Mouse (Mus musculus): ENCODE measurements around the gene Gm20532. TPM values are rescaled to one million over a fixed set of nuclear protein-coding genes. Genes with fewer than 3 reads are reported as not detected.

Gm20532 gene
- total and polyA plus RNA-seq, 2 experiments from 2014 or later = 0.25 TPM; not detected in 1

- no peak overlapping the region for H3K27ac ChIP-seq (ENCODE audit: low read depth, low read length)
- H3K36me3 ChIP-seq (ENCODE audit: insufficient read depth, low read length) = no peaks in the 10 kb centered on the region
- no peaks in the 10 kb centered on the region for H3K27me3 ChIP-seq (ENCODE audit: insufficient read depth, low read length)
- H3K4me1 ChIP-seq (ENCODE audit: insufficient read depth, low read length) = no peaks in the 10 kb centered on the region
- no peak overlapping the region for H3K4me2 ChIP-seq (ENCODE audit: low read depth, low read length, poor library complexity, severe bottlenecking)
- 34% methylated on average over 5 of the region's 5 CpGs for WGBS
- ATAC-seq (ENCODE audit: low FRiP score) (no peak), DNase-seq (ENCODE audit: low spot score) (no peak)
- no peak overlapping the region for H3K9ac ChIP-seq (replicated peaks; ENCODE audit: low read length, poor library complexity, severe bottlenecking)
- H3K9me3 ChIP-seq (ENCODE audit: low read length) = no peaks in the 10 kb centered on the region
- TF ChIP-seq CTCF (IDR thresholded peaks at IDR 0.05) = no peak
- no peak overlapping the region for H3K4me3 ChIP-seq (ENCODE audit: low read depth, low read length)
These were observed 11.6 kb upstream of the Gm20532 start for GRCm38 (mm10) chr2:26574862-26575261.

GRCm38 (mm10) chr2:26575378-26575777 is 11.1 kb upstream of the Gm20532 start:
- Histone ChIP-seq H3K4me2 (ENCODE audit: low read depth, low read length, poor library complexity, severe bottlenecking) (no peak overlapping the region), H3K36me3 (ENCODE audit: insufficient read depth, low read length) (no peaks in the 10 kb centered on the region), H3K4me1 (ENCODE audit: insufficient read depth, low read length) (no peaks in the 10 kb centered on the region), H3K27ac (ENCODE audit: low read depth, low read length) (no peak overlapping the region), H3K9me3 (ENCODE audit: low read length) (no peaks in the 10 kb centered on the region), H3K27me3 (ENCODE audit: insufficient read depth, low read length) (no peaks in the 10 kb centered on the region), H3K4me3 (ENCODE audit: low read depth, low read length) (no peak overlapping the region), H3K9ac (replicated peaks; ENCODE audit: low read length, poor library complexity, severe bottlenecking) (no peak overlapping the region)
- ATAC-seq (ENCODE audit: low FRiP score) (no peak), DNase-seq (ENCODE audit: low spot score) (no peak)
- WGBS = 90% methylated on average over 1 of the region's 1 CpGs
- no peak for TF ChIP-seq CTCF (IDR thresholded peaks at IDR 0.05)

- no peak overlapping the region for H3K27ac ChIP-seq (ENCODE audit: low read depth, low read length)
- ATAC-seq (ENCODE audit: low FRiP score) (no peak), DNase-seq (ENCODE audit: low spot score) (no peak)
- no peaks in the 10 kb centered on the region for H3K36me3 ChIP-seq (ENCODE audit: insufficient read depth, low read length)
- no peaks in the 10 kb centered on the region for H3K4me1 ChIP-seq (ENCODE audit: insufficient read depth, low read length)
- no peak overlapping the region for H3K4me3 ChIP-seq (ENCODE audit: low read depth, low read length)
- WGBS = 51% methylated on average over 4 of the region's 4 CpGs
- H3K4me2 ChIP-seq (ENCODE audit: low read depth, low read length, poor library complexity, severe bottlenecking) = no peak overlapping the region
- no peak overlapping the region for H3K9ac ChIP-seq (replicated peaks; ENCODE audit: low read length, poor library complexity, severe bottlenecking)
- no peaks in the 10 kb centered on the region for H3K27me3 ChIP-seq (ENCODE audit: insufficient read depth, low read length)
- no peaks in the 10 kb centered on the region for H3K9me3 ChIP-seq (ENCODE audit: low read length)
- TF ChIP-seq CTCF (IDR thresholded peaks at IDR 0.05) = no peak
These were observed 10.6 kb upstream of the Gm20532 start for GRCm38 (mm10) chr2:26575865-26576264.

- no peak overlapping the region for H3K9ac ChIP-seq (replicated peaks; ENCODE audit: low read length, poor library complexity, severe bottlenecking)
- H3K9me3 ChIP-seq (ENCODE audit: low read length) = no peaks in the 10 kb centered on the region
- no peaks in the 10 kb centered on the region for H3K27me3 ChIP-seq (ENCODE audit: insufficient read depth, low read length)
- 48% methylated on average over 4 of the region's 4 CpGs for WGBS
- no peak overlapping the region for H3K27ac ChIP-seq (ENCODE audit: low read depth, low read length)
- ATAC-seq (ENCODE audit: low FRiP score) (no peak), DNase-seq (ENCODE audit: low spot score) (no peak)
- no peak overlapping the region for H3K4me2 ChIP-seq (ENCODE audit: low read depth, low read length, poor library complexity, severe bottlenecking)
- no peak for TF ChIP-seq CTCF (IDR thresholded peaks at IDR 0.05)
- H3K36me3 ChIP-seq (ENCODE audit: insufficient read depth, low read length) = no peaks in the 10 kb centered on the region
- no peak overlapping the region for H3K4me3 ChIP-seq (ENCODE audit: low read depth, low read length)
- H3K4me1 ChIP-seq (ENCODE audit: insufficient read depth, low read length) = no peaks in the 10 kb centered on the region
These were observed 10.0 kb upstream of the Gm20532 start for GRCm38 (mm10) chr2:26576462-26576861.

GRCm38 (mm10) chr2:26578369-26578768 is 8.1 kb upstream of the Gm20532 start:
- WGBS = 47% methylated on average over 6 of the region's 6 CpGs
- ATAC-seq (ENCODE audit: low FRiP score) = no peak
- no peak overlapping the region for H3K4me3 ChIP-seq (ENCODE audit: low read depth, low read length)
- no peak overlapping the region for H3K4me2 ChIP-seq (ENCODE audit: low read depth, low read length, poor library complexity, severe bottlenecking)
- no peak for TF ChIP-seq CTCF (IDR thresholded peaks at IDR 0.05)
- no peak overlapping the region for H3K9ac ChIP-seq (replicated peaks; ENCODE audit: low read length, poor library complexity, severe bottlenecking)
- H3K4me1 ChIP-seq (ENCODE audit: insufficient read depth, low read length) = no peaks in the 10 kb centered on the region
- no peaks in the 10 kb centered on the region for H3K36me3 ChIP-seq (ENCODE audit: insufficient read depth, low read length)
- no peaks in the 10 kb centered on the region for H3K27me3 ChIP-seq (ENCODE audit: insufficient read depth, low read length)
- H3K27ac ChIP-seq (ENCODE audit: low read depth, low read length) = peak overlapping the region; percentile 27; the same call in 1 of the 2 replicates
- no peak for DNase-seq (ENCODE audit: low spot score)
- no peaks in the 10 kb centered on the region for H3K9me3 ChIP-seq (ENCODE audit: low read length)

- no peak for TF ChIP-seq CTCF (IDR thresholded peaks at IDR 0.05)
- H3K27me3 ChIP-seq (ENCODE audit: insufficient read depth, low read length) = no peaks in the 10 kb centered on the region
- no peak for DNase-seq (ENCODE audit: low spot score)
- WGBS = 90% methylated on average over 1 of the region's 1 CpGs
- H3K9me3 ChIP-seq (ENCODE audit: low read length) = no peaks in the 10 kb centered on the region
- peak within 1 kb of the TSS; percentile 27; the same call in 1 of the 2 replicates for H3K27ac ChIP-seq (ENCODE audit: low read depth, low read length)
- H3K4me2 ChIP-seq (ENCODE audit: low read depth, low read length, poor library complexity, severe bottlenecking) = no peak within 1 kb of the TSS
- no peaks in the 10 kb centered on the region for H3K4me1 ChIP-seq (ENCODE audit: insufficient read depth, low read length)
- no peak within 1 kb of the TSS for H3K4me3 ChIP-seq (ENCODE audit: low read depth, low read length)
- H3K9ac ChIP-seq (replicated peaks; ENCODE audit: low read length, poor library complexity, severe bottlenecking) = no peak within 1 kb of the TSS
- no peaks in the 10 kb centered on the region for H3K36me3 ChIP-seq (ENCODE audit: insufficient read depth, low read length)
- no peak for ATAC-seq (ENCODE audit: low FRiP score)
These were observed 6.7 kb upstream of the Gm20532 start, which contains the start of gene Egfl7 for GRCm38 (mm10) chr2:26579714-26580113. TSS of gene Egfl7 (plus strand) at chr2:26580014.

All from midbrain, postnatal 0 days (tissue).